Comparison of ENCODE assay signal across 8 mouse cellular contexts in the genomic region with DNA sequence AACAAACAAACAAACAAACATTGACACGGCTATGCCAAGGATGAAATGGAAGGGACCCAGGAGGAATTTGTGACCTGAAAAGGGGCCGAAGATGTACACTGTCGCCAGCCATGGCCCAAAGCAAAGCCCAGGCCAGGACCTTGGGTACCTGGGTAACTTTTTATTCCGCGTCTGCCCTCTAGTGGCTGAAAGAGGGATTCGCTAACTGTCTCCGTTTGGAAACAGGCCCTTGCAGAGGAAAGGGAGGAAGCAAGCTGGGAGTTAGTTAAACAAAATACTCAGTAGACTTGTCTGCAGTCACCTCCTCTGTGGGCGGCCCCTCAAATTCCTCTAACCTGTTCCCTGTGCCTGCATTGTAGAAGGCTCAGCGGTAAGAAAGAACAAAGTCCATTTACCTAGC.
DNase-seq lines count a peak whose midpoint lies in the region; ATAC-seq lines count a peak whose summit lies in the region.

No protein-coding gene starts in this region.

- H3K27ac ChIP-seq in liver, embryonic 13.5 days: no peak overlapping the region

- no peak overlapping the region for H3K4me2 ChIP-seq in liver, embryonic 13.5 days

- no peaks in the 10 kb centered on the region for H3K27me3 ChIP-seq in liver, embryonic 13.5 days

- no peak overlapping the region for H3K9ac ChIP-seq in liver, embryonic 13.5 days

- peak; percentile 51 for DNase-seq in CD4-positive helper T cell, adult 2 months (ENCODE audit: low read depth, low spot score)
- peak; percentile 84 for DNase-seq in ZHBTc4 (ENCODE audit: low read depth, low spot score)
- peak; percentile 42 to 57 for DNase-seq in gastrocnemius, postnatal 4 days (ENCODE audit: low spot score in 2 of 2)
- DNase-seq in kidney, postnatal 10 days: peak; percentile 87
- DNase-seq in liver, embryonic 13.5 days: peak; percentile 20
- DNase-seq in ovary, postnatal 10 days (ENCODE audit: low spot score): peak; percentile 55
- peak; percentile 47 to 56 for DNase-seq in thymus, postnatal 36 days

- H3K4me1 ChIP-seq in liver, embryonic 13.5 days (replicated peaks): peaks cover 5% of the 10 kb centered on the region; the same call in 1 of the 2 replicates

- no peak overlapping the region for H3K4me3 ChIP-seq in liver, embryonic 13.5 days (replicated peaks)

- H3K9me3 ChIP-seq in liver, embryonic 13.5 days (replicated peaks): no peaks in the 10 kb centered on the region

- no peaks in the 10 kb centered on the region for H3K36me3 ChIP-seq in liver, embryonic 13.5 days

- WGBS in liver, embryonic 13.5 days (ENCODE audit: insufficient replicate concordance): 12% methylated on average over 9 of the region's 9 CpGs

- peak; percentile 68 for ATAC-seq in common myeloid progenitor, adult 5-6 weeks (replicated peaks; ENCODE audit: low read depth, poor library complexity, severe bottlenecking)
- no peak for ATAC-seq in liver, embryonic 13.5 days (ENCODE audit: low read depth)

Comparison
In these comparisons a context has a peak if more than half of its experiments do, and no peak if none do; other contexts are left out.
1. DNase-seq: peak in every context shown above with its lines; median percentile 87 in kidney, postnatal 10 days; 84 in ZHBTc4; 55 in ovary, postnatal 10 days; 52 in thymus, postnatal 36 days; 51 in CD4-positive helper T cell, adult 2 months; 50 in gastrocnemius, postnatal 4 days; 20 in liver, embryonic 13.5 days.